Mouse (Mus musculus) embryonic facial prominence, embryonic 14.5 days (tissue): Measurements from ENCODE around the gene Rnf180. TPM values are rescaled to one million over a fixed set of nuclear protein-coding genes. Genes with fewer than 3 reads are reported as not detected.

Experiments used
- ATAC-seq: fragments of 200-750 bp; cut with Nextera tagmentation; 2 replicates; pipeline ENCODE4 v1.8.0; 2017; ENCODE audit warnings: low read depth, moderate number of reproducible peaks, moderate TSS enrichment
- DNase-seq: peaks from one replicate; pipeline ENCODE4 v3.0.0-alpha.2; 2015; ENCODE audit warnings: low spot score
- H3K27ac ChIP-seq: fragments of 300-500 bp; sonication (generic); replicated peaks from 2 replicates; pipeline ENCODE4 v1.5.1; 2014; ENCODE audit warnings: low read depth, mild to moderate bottlenecking, low read length, moderate library complexity
- H3K27me3 ChIP-seq: fragments of 300-500 bp; sonication (generic); replicated peaks from 2 replicates; pipeline ENCODE4 v1.6.1; 2014; ENCODE audit warnings: low read length; ENCODE audit not compliant: control insufficient read depth, insufficient read depth
- H3K36me3 ChIP-seq: fragments of 300-500 bp; sonication (generic); 2 replicates; pipeline ENCODE4 v1.6.1; 2014; ENCODE audit warnings: low read length, mixed read lengths; ENCODE audit not compliant: control insufficient read depth, insufficient read depth
- H3K4me1 ChIP-seq: fragments of 300-500 bp; sonication (generic); 2 replicates; pipeline ENCODE4 v1.6.1; 2014; ENCODE audit warnings: antibody characterized with exemption, low read length; ENCODE audit not compliant: control insufficient read depth, insufficient read depth
- H3K4me2 ChIP-seq: fragments of 300-500 bp; sonication (generic); 2 replicates; pipeline ENCODE4 v1.6.1; 2014; ENCODE audit warnings: low read depth, mild to moderate bottlenecking, low read length, moderate library complexity, mixed read lengths
- H3K4me3 ChIP-seq: fragments of 300-500 bp; sonication (generic); 2 replicates; pipeline ENCODE4 v1.5.1; 2014; ENCODE audit warnings: low read depth, mild to moderate bottlenecking, low read length
- H3K9ac ChIP-seq: fragments of 300-500 bp; sonication (generic); 2 replicates; pipeline ENCODE4 v1.6.1; 2014; ENCODE audit warnings: low read depth, mild to moderate bottlenecking, low read length, moderate library complexity, mixed read lengths
- H3K9me3 ChIP-seq: fragments of 300-500 bp; sonication (generic); 2 replicates; pipeline ENCODE4 v1.6.1; 2016; ENCODE audit warnings: low read length; ENCODE audit not compliant: control insufficient read depth
- WGBS: fragments of 180-500 bp; shearing (Covaris S2); extraction: QIAGEN DNeasy Blood & Tissue Kit; methylation state at CpG from one replicate; pipeline ENCODE4 v1.1.7; 2014; 5-methylcytosine and 5-hydroxymethylcytosine counted together
- polyA plus RNA-seq: library from polyadenylated mRNA; unstranded; fragments of >200 nt; fragmentation: Nextera tagmentation; extraction: Ambion mirVana; gene quantifications from 2 replicates; pipeline ENCODE4 v1.2.1, GENCODE M21; 2014

The Rnf180 gene
- polyA plus RNA-seq, 1 experiment from 2014 or later: 6.1 TPM

GRCm38 (mm10) chr13:105132776-105133175 lies 161.8 kb downstream of the Rnf180 start:
- Histone ChIP-seq H3K36me3 (no peaks in the 10 kb centered on the region), H3K9me3 (no peaks in the 10 kb centered on the region), H3K27me3 (no peaks in the 10 kb centered on the region), H3K4me2 (no peak overlapping the region), H3K27ac (no peak overlapping the region), H3K4me1 (no peaks in the 10 kb centered on the region), H3K4me3 (no peak overlapping the region), H3K9ac (no peak overlapping the region)
- ATAC-seq (no peak), DNase-seq (no peak)
- 83% methylated on average over 2 of the region's 2 CpGs for WGBS

- Histone ChIP-seq H3K9me3 (no peaks in the 10 kb centered on the region), H3K4me2 (no peak overlapping the region), H3K9ac (no peak overlapping the region), H3K36me3 (no peaks in the 10 kb centered on the region), H3K27ac (no peak overlapping the region), H3K4me1 (no peaks in the 10 kb centered on the region), H3K4me3 (no peak overlapping the region), H3K27me3 (no peaks in the 10 kb centered on the region)
- ATAC-seq (no peak), DNase-seq (no peak)
- 76% methylated on average over 6 of the region's 6 CpGs for WGBS
These were observed 162.2 kb downstream of the Rnf180 start for GRCm38 (mm10) chr13:105132370-105132769.

- H3K27me3 ChIP-seq: no peaks in the 10 kb centered on the region
- H3K9me3 ChIP-seq: no peaks in the 10 kb centered on the region
- DNase-seq: no peak
- no peak overlapping the region for H3K4me2 ChIP-seq
- 70% methylated on average over 6 of the region's 6 CpGs for WGBS
- no peak overlapping the region for H3K4me3 ChIP-seq
- ATAC-seq: no peak
- no peaks in the 10 kb centered on the region for H3K36me3 ChIP-seq
- H3K27ac ChIP-seq: no peak overlapping the region
- no peak overlapping the region for H3K9ac ChIP-seq
- no peaks in the 10 kb centered on the region for H3K4me1 ChIP-seq
These were observed 164.5 kb downstream of the Rnf180 start for GRCm38 (mm10) chr13:105130080-105130479.

GRCm38 (mm10) chr13:105122092-105122491 lies 172.5 kb downstream of the Rnf180 start:
- H3K9ac ChIP-seq: no peak overlapping the region
- no peaks in the 10 kb centered on the region for H3K27me3 ChIP-seq
- ATAC-seq (no peak), DNase-seq (no peak)
- H3K4me1 ChIP-seq: no peaks in the 10 kb centered on the region
- H3K4me3 ChIP-seq: no peak overlapping the region
- no peaks in the 10 kb centered on the region for H3K9me3 ChIP-seq
- H3K4me2 ChIP-seq: no peak overlapping the region
- H3K27ac ChIP-seq: no peak overlapping the region
- 89% methylated on average over 3 of the region's 3 CpGs for WGBS
- H3K36me3 ChIP-seq: no peaks in the 10 kb centered on the region

- H3K27me3 ChIP-seq: no peaks in the 10 kb centered on the region
- no peak overlapping the region for H3K27ac ChIP-seq
- no peak overlapping the region for H3K4me2 ChIP-seq
- H3K9ac ChIP-seq: no peak overlapping the region
- DNase-seq: no peak
- H3K9me3 ChIP-seq: no peaks in the 10 kb centered on the region
- no peaks in the 10 kb centered on the region for H3K4me1 ChIP-seq
- H3K4me3 ChIP-seq: no peak overlapping the region
- H3K36me3 ChIP-seq: no peaks in the 10 kb centered on the region
- no peak for ATAC-seq
These were observed 173.0 kb downstream of the Rnf180 start for GRCm38 (mm10) chr13:105121617-105122016.

- H3K27me3 ChIP-seq: no peaks in the 10 kb centered on the region
- DNase-seq (no peak), ATAC-seq (no peak)
- no peaks in the 10 kb centered on the region for H3K36me3 ChIP-seq
- WGBS: 82% methylated on average over 6 of the region's 6 CpGs
- no peak overlapping the region for H3K9ac ChIP-seq
- H3K9me3 ChIP-seq: no peaks in the 10 kb centered on the region
- no peaks in the 10 kb centered on the region for H3K4me1 ChIP-seq
- no peak overlapping the region for H3K4me2 ChIP-seq
- H3K27ac ChIP-seq: no peak overlapping the region
- H3K4me3 ChIP-seq: no peak overlapping the region
These were observed 183.0 kb downstream of the Rnf180 start for GRCm38 (mm10) chr13:105111599-105111998.

GRCm38 (mm10) chr13:105104385-105104784 lies 190.2 kb downstream of the Rnf180 start:
- Histone ChIP-seq H3K4me1 (no peaks in the 10 kb centered on the region), H3K4me2 (no peak overlapping the region), H3K27me3 (no peaks in the 10 kb centered on the region), H3K36me3 (no peaks in the 10 kb centered on the region), H3K9me3 (no peaks in the 10 kb centered on the region), H3K27ac (no peak overlapping the region), H3K9ac (no peak overlapping the region), H3K4me3 (no peak overlapping the region)
- DNase-seq: no peak
- 68% methylated on average over 2 of the region's 2 CpGs for WGBS
- ATAC-seq: no peak

DNA sequence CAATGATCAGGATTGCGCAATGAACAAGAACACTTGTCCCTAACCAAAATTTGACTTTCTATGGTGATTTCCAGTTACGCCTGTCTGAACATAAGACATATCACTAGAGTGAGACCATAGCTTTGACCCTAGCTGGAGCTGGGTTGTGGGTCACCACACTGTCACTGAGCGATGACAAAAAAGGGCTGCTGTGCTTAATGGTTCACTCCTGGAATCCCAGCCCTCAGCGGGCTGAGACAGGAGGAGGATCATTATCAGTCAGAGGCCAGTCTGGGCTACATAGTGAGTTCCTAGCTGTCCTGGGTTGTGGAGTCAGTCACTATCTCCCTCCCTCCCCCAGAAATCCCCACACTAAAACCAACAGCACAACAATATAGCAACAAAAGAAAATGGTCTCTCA lies 193.9 kb downstream of the Rnf180 start:
- no peaks in the 10 kb centered on the region for H3K4me1 ChIP-seq
- no peak overlapping the region for H3K4me2 ChIP-seq
- H3K9me3 ChIP-seq: no peaks in the 10 kb centered on the region
- no peak for ATAC-seq
- H3K27me3 ChIP-seq: no peaks in the 10 kb centered on the region
- DNase-seq: no peak
- H3K27ac ChIP-seq: no peak overlapping the region
- H3K9ac ChIP-seq: no peak overlapping the region
- H3K36me3 ChIP-seq: no peaks in the 10 kb centered on the region
- 81% methylated on average over 4 of the region's 4 CpGs for WGBS
- no peak overlapping the region for H3K4me3 ChIP-seq

GRCm38 (mm10) chr13:105096316-105096715 lies 198.3 kb downstream of the Rnf180 start:
- no peaks in the 10 kb centered on the region for H3K4me1 ChIP-seq
- no peak overlapping the region for H3K4me3 ChIP-seq
- no peaks in the 10 kb centered on the region for H3K9me3 ChIP-seq
- whole genome bisulfite sequencing: 77% methylated on average over 2 of the region's 2 CpGs
- DNase-seq: no peak
- H3K9ac ChIP-seq: no peak overlapping the region
- H3K27me3 ChIP-seq: no peaks in the 10 kb centered on the region
- H3K27ac ChIP-seq: no peak overlapping the region
- ATAC-seq: no peak
- no peaks in the 10 kb centered on the region for H3K36me3 ChIP-seq
- H3K4me2 ChIP-seq: no peak overlapping the region
